ENCODE assay signal across 13 mouse cellular contexts in the genomic region with DNA sequence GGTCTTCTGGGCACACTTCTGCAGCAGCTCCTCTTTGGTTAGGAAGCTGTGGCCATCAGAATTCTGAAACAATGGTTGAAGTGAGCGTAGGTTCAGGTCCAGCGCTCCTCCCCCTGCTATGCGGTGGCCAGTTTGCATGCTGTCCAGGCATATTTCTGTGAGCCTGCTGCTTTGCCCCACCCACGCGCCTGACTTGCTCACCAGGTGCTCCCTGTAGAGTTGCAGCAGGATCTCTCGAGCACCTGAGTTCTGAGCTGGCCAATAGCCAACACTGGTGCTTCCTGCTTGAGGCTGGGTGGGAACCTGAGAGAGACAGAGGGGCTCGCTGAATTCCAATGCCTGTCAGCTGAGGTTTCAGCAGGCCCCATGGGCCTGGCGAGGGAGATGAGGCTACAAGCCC. TPM values are rescaled to one million over a fixed set of nuclear protein-coding genes. Genes with fewer than 3 reads are reported as not detected.
DNase-seq lines count a peak whose midpoint lies in the region; ATAC-seq and TF ChIP-seq lines count a peak whose summit lies in the region.
"Had no signal": no experiment of that assay in that cellular context is flagged by ENCODE, and none has a peak within 500 bp of the region (broad histone marks: within the 10 kb centered on the region; RNA-seq: fewer than 3 reads in every experiment).

No protein-coding gene starts in this region.

- no peak overlapping the region for H3K27ac ChIP-seq in kidney, postnatal 0 days
- H3K27ac ChIP-seq in lung, embryonic 14.5 days (ENCODE audit: low read depth): peak overlapping the region; percentile 18; the same call in 1 of the 2 replicates
- no peak overlapping the region for H3K27ac ChIP-seq in forebrain, embryonic 15.5 days (replicated peaks)

- H3K9me3 ChIP-seq in kidney, postnatal 0 days (replicated peaks; ENCODE audit: low read length): no peaks in the 10 kb centered on the region
- no peaks in the 10 kb centered on the region for H3K9me3 ChIP-seq in lung, embryonic 14.5 days (ENCODE audit: low read depth, low read length)
- no peaks in the 10 kb centered on the region for H3K9me3 ChIP-seq in forebrain, embryonic 15.5 days
- H3K9me3 ChIP-seq: G1E had no signal

- TF ChIP-seq CTCF in kidney, postnatal 0 days (IDR thresholded peaks at IDR 0.05; ENCODE audit: low read depth): no peak
- TF ChIP-seq CTCF in lung, embryonic 14.5 days (IDR thresholded peaks at IDR 0.05; ENCODE audit: low read depth): no peak

- no peak overlapping the region for H3K4me3 ChIP-seq in kidney, postnatal 0 days (replicated peaks; ENCODE audit: low read depth, low read length)
- no peak overlapping the region for H3K4me3 ChIP-seq in lung, embryonic 14.5 days (ENCODE audit: low read depth, low read length)
- H3K4me3 ChIP-seq in forebrain, embryonic 15.5 days: no peak overlapping the region

- peaks cover 39% of the 10 kb centered on the region for H3K36me3 ChIP-seq in kidney, postnatal 0 days (ENCODE audit: insufficient read depth, low read length)
- peaks cover 48% of the 10 kb centered on the region for H3K36me3 ChIP-seq in lung, embryonic 14.5 days (ENCODE audit: insufficient read depth)
- H3K36me3 ChIP-seq in forebrain, embryonic 15.5 days: peaks cover 37% of the 10 kb centered on the region

- H3K27me3 ChIP-seq in kidney, postnatal 0 days (ENCODE audit: insufficient read depth, low read length): no peaks in the 10 kb centered on the region
- H3K27me3 ChIP-seq in lung, embryonic 14.5 days (ENCODE audit: insufficient read depth, low read length): no peaks in the 10 kb centered on the region
- H3K27me3 ChIP-seq in forebrain, embryonic 15.5 days: no peaks in the 10 kb centered on the region

- H3K4me1 ChIP-seq in kidney, postnatal 0 days (replicated peaks; ENCODE audit: insufficient read depth, low read length): no peaks in the 10 kb centered on the region; the same call in 1 of the 2 replicates
- peaks cover 7% of the 10 kb centered on the region; the same call in 1 of the 2 replicates for H3K4me1 ChIP-seq in lung, embryonic 14.5 days (ENCODE audit: insufficient read depth)
- H3K4me1 ChIP-seq in forebrain, embryonic 15.5 days: peaks cover 31% of the 10 kb centered on the region

- no peak for ATAC-seq in kidney, postnatal 0 days (replicated peaks; ENCODE audit: low FRiP score, low read depth)
- ATAC-seq in lung, embryonic 14.5 days (ENCODE audit: insufficient read depth): no peak
- no peak for ATAC-seq in forebrain, embryonic 15.5 days (replicated peaks)
- ATAC-seq: activated CD4-positive, CD25-positive, alpha-beta regulatory T cell, adult 4 months had no signal

- whole genome bisulfite sequencing in kidney, postnatal 0 days: 67% methylated on average over 8 of the region's 8 CpGs
- WGBS in lung, embryonic 14.5 days: 66% methylated on average over 8 of the region's 8 CpGs
- WGBS in forebrain, embryonic 15.5 days: 88% methylated on average over 8 of the region's 8 CpGs

- DNase-seq in cerebellum, adult 11 months: peak; percentile 74
- no peak for DNase-seq in cerebellum, postnatal 10 days
- DNase-seq in kidney, postnatal 0 days (ENCODE audit: low spot score): no peak
- DNase-seq in kidney, adult 18-20 months: no peak
- peak; percentile 88 for DNase-seq in cerebellum, adult 9-10 months
- peak; percentile 68 for DNase-seq in lung, embryonic 14.5 days
- DNase-seq in B cell, adult 2 months: no peak
- DNase-seq: gastrocnemius, postnatal 10 days; thymus, postnatal 14 days had no signal

- no peak overlapping the region for H3K4me2 ChIP-seq in kidney, postnatal 0 days (ENCODE audit: low read length)
- peak overlapping the region; percentile 87 for H3K4me2 ChIP-seq in lung, embryonic 14.5 days
- H3K4me2 ChIP-seq in forebrain, embryonic 15.5 days (replicated peaks): no peak overlapping the region

- H3K9ac ChIP-seq in kidney, postnatal 0 days (ENCODE audit: low read depth, low read length): peak overlapping the region; percentile 20; the same call in 1 of the 2 replicates
- no peak overlapping the region for H3K9ac ChIP-seq in lung, embryonic 14.5 days
- no peak overlapping the region for H3K9ac ChIP-seq in forebrain, embryonic 15.5 days (replicated peaks)

RNA-seq across cellular contexts. Expression of a gene that starts 1.9 kb away (rescaled TPM):
- 31.3 and 31.8 TPM in 2 replicates for polyA plus RNA-seq in kidney, postnatal 0 days (2015; fragmentation: Nextera tagmentation; extraction: Ambion mirVana)
- polyA plus RNA-seq in lung, embryonic 14.5 days (2014; fragmentation: Nextera tagmentation; extraction: Ambion mirVana): 39.8 and 42.6 TPM in 2 replicates
- polyA plus RNA-seq in forebrain, embryonic 15.5 days (2015; fragmentation: Nextera tagmentation; extraction: Ambion mirVana): 55.3 and 60.7 TPM in 2 replicates

RNA-seq across cellular contexts. Expression of a gene that starts 4.0 kb away (rescaled TPM):
- 2,170 and 2,281 TPM in 2 replicates for polyA plus RNA-seq in kidney, postnatal 0 days (2015; fragmentation: Nextera tagmentation; extraction: Ambion mirVana)
- polyA plus RNA-seq in lung, embryonic 14.5 days (2014; fragmentation: Nextera tagmentation; extraction: Ambion mirVana): 3,236 and 3,318 TPM in 2 replicates
- 3,659 and 3,744 TPM in 2 replicates for polyA plus RNA-seq in forebrain, embryonic 15.5 days (2015; fragmentation: Nextera tagmentation; extraction: Ambion mirVana)

RNA-seq across cellular contexts. Expression of a gene that starts 12.5 kb away (rescaled TPM):
- 126 and 140 TPM in 2 replicates for polyA plus RNA-seq in kidney, postnatal 0 days (2015; fragmentation: Nextera tagmentation; extraction: Ambion mirVana)
- 178 and 192 TPM in 2 replicates for polyA plus RNA-seq in lung, embryonic 14.5 days (2014; fragmentation: Nextera tagmentation; extraction: Ambion mirVana)
- polyA plus RNA-seq in forebrain, embryonic 15.5 days (2015; fragmentation: Nextera tagmentation; extraction: Ambion mirVana): 30.1 TPM in 2 replicates

RNA-seq across cellular contexts. Expression of a gene that starts 17.3 kb away (rescaled TPM):
- polyA plus RNA-seq in kidney, postnatal 0 days (2015; fragmentation: Nextera tagmentation; extraction: Ambion mirVana): 0.13 TPM in 1 of 2 replicates, not detected in the other
- polyA plus RNA-seq in lung, embryonic 14.5 days (2014; fragmentation: Nextera tagmentation; extraction: Ambion mirVana): 0.18 TPM in 1 of 2 replicates, not detected in the other
- 0.39 and 0.49 TPM in 2 replicates for polyA plus RNA-seq in forebrain, embryonic 15.5 days (2015; fragmentation: Nextera tagmentation; extraction: Ambion mirVana)

RNA-seq across cellular contexts. Expression of a gene that starts 18.0 kb away (rescaled TPM):
- 0.79 and 1.2 TPM in 2 replicates for polyA plus RNA-seq in kidney, postnatal 0 days (2015; fragmentation: Nextera tagmentation; extraction: Ambion mirVana)
- 1.0 and 1.8 TPM in 2 replicates for polyA plus RNA-seq in lung, embryonic 14.5 days (2014; fragmentation: Nextera tagmentation; extraction: Ambion mirVana)
- polyA plus RNA-seq in forebrain, embryonic 15.5 days (2015; fragmentation: Nextera tagmentation; extraction: Ambion mirVana): 4.4 and 4.8 TPM in 2 replicates
- polyA plus RNA-seq: erythroblast, embryonic 14.5 days; G1E had no signal

Comparison
In these comparisons a context has a peak if more than half of its experiments do, and no peak if none do; other contexts are left out.
1. DNase-seq: peak in cerebellum, adult 11 months (single experiment), cerebellum, adult 9-10 months (single experiment) and lung, embryonic 14.5 days (single experiment); none in cerebellum, postnatal 10 days (0 of 2), kidney, postnatal 0 days (single experiment), kidney, adult 18-20 months (single experiment) and B cell, adult 2 months (0 of 2).